Mouse (Mus musculus) bone marrow, adult 2 months (tissue): ENCODE results near the gene Art4.
"Not testable (repeated sequence)": the region's sequence is repeated elsewhere in the genome, so short reads cannot be mapped to it uniquely, and the experiment has no call there.

Experiments used
- CTCF ChIP-seq: fragments of 200-500 bp; IDR thresholded peaks from 2 replicates; pipeline ENCODE4 v1.5.1; 2011; ENCODE audit warnings: low read length, control low read depth; ENCODE audit not compliant: control insufficient read depth, insufficient read depth
- POLR2A ChIP-seq: fragments of 200-500 bp; IDR thresholded peaks from 2 replicates; pipeline ENCODE4 v1.6.1; 2011; ENCODE audit warnings: low read depth, mild to moderate bottlenecking, control low read depth, low read length, borderline replicate concordance; ENCODE audit not compliant: control insufficient read depth

DNA sequence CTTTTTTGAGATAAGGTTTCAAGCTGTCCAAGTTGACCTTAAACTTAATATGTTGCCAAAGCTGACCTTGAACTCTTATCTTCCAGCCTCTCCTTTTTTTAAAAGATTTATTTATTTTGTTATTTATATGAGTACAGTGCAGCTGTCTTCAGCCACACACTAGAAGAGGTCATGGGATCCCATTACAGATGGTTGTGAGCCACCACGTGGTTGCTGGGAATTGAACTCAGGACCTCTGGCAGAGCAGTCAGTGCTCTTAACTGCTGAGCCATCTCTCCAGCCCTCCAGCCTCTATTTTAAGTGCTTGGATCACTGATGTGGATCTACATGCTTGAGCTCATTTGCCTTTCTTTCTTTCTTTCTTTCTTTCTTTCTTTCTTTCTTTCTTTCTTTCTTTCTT lies 27.2 kb upstream of the Art4 start:
- not testable (repeated sequence) for TF ChIP-seq CTCF, POLR2A
